Mouse (Mus musculus): Measurements from ENCODE around the gene Zmynd8. TPM values are rescaled to one million over a fixed set of nuclear protein-coding genes. Genes with fewer than 3 reads are reported as not detected.
"Not testable (repeated sequence)": the region's sequence is repeated elsewhere in the genome, so short reads cannot be mapped to it uniquely, and the experiment has no call there.

Gene Zmynd8
- polyA plus RNA-seq, 2 experiments from 2014 or later, result 41.1 to 48.5 TPM

DNA sequence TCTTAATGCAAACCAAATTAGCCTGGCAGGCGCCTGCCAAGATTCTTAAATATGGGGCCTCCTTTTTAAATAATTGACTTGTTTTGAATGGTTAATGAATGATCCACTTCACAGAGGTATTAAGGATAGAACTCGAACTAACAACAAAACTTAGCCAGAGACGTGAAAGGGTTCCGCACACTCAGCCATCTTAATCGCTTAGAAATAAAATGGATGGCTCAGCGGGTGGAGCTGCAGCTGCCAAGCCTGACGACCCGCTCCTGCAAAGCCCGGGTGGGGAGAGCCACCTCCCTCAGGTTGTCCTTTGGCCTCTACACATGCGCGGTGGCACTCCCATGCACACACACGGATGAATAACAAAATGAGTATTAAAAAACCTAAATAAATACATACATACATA, 70.0 kb downstream of the Zmynd8 start:
- ATAC-seq, result no peak

DNA sequence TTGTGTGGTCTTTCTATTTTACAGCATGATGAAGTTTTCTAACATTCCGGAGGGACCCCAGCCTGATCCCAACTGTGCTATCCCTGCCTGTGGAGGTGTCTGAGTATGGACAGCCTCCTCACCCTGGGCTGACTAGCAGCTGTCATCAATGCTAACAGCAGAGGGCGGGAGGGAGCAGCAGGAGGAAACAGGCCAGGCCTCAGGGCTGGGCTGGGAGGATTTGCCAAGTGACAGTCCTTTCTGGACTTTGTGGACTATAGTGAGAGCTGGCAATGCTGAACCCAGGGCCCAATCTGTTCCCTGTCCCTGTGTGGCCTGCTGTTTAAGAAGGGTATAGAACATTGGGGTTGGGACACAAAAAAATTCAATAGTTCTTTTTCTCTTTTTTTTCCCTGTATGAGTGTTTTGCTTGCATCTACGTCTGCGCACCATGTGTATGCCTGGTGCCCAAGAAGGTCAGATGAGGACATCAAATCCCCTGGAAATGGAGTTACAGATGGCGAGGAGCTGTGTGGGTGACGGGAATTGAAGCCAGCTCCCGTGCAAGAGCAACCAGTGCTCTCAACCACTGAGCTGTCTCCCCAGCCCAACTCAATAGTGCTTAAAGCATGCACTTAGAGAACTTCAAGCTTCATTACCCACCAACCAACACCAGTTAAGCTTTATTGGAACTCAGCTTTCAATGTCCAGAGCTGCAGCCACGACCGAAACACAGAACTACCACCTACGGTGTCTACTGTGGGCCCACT, 72.7 kb downstream of the Zmynd8 start:
- ATAC-seq, result no peak

DNA sequence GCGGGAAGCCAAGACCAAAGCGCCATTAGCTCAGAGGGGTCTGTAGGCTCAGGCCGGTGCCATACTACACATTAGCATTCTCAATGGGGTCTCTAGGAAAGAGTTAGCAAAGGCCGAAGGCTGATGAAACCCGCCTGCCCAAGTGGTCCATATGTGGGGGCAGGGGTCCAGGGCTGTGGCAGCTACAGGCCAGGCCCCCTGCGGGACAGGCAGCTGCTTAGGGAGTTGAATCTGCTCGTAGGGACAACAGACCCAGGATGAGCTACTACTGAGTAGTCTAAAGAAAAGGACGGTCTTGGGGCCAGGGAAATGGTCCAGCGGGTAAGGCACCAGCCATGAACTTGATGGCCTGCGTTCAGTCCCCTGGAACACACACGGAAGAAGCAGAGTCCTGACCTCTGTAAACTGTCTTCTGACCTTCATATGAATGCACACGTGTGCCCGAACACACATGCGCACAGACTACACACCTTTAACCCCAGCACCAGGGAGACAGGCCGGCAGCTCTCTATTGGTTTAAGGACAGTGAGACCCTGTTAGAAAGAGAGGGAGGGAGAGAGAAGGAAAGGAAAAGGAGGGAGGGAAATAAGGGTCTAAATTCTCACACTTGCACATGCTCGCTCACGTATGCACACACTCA, 73.4 kb downstream of the Zmynd8 start:
- no peak for ATAC-seq

DNA sequence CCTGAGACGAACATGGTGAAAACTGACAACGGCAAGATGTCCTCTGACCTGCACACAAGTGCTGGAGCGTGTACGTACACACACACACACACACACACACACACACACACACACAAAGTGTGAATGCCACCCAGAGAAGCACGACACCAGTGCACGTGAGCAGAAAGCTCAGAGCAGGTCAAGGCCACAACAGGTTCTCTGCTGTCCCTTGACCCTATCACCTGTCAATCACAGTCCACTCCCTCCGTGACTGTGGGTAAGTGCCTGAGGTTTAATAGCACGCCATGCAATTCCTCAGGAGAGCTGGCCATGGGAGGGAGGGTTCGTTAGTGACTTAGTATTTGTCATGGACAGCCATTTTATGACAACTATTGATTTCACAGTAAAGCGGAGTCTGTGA, 74.0 kb downstream of the Zmynd8 start:
- ATAC-seq, result no peak

DNA sequence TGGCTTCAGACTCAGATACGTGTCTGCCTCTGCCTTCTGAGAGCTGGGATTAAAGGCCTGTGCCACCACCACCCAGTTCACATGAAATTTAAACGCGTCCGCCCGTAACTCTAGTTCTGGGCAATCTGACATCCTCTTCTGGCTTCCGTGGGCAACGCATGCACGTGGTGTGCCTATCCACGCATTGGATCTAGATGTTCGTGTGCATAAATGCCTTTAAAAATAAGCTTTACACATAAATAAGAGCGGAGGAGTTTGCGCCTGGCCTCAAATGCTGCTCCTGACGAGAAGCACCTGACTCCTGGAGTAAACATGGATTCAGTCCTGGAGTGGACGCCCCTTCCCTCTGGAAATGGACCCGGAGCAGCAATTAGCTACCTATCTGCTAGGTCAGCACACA, 76.3 kb downstream of the Zmynd8 start:
- ATAC-seq, result no peak

DNA sequence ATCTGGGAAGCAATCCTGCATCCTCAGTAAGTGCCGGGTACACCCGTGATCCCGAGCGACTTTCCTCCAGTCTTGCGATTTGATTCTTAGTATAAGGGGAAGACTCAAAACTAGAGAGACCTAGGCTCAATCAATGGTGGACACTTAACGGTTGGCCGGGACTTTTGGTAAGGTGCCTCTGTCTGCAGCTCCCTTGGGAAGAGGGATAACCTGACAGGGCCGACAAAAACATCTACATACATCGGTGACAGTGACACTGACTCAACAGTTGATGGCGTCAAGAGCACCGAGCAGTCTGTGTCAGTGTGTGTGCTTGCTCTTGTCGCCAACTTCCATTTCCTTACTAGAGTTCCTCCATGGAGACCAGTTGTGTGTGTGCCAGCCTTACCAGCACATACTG, 77.1 kb downstream of the Zmynd8 start:
- no peak for ATAC-seq

DNA sequence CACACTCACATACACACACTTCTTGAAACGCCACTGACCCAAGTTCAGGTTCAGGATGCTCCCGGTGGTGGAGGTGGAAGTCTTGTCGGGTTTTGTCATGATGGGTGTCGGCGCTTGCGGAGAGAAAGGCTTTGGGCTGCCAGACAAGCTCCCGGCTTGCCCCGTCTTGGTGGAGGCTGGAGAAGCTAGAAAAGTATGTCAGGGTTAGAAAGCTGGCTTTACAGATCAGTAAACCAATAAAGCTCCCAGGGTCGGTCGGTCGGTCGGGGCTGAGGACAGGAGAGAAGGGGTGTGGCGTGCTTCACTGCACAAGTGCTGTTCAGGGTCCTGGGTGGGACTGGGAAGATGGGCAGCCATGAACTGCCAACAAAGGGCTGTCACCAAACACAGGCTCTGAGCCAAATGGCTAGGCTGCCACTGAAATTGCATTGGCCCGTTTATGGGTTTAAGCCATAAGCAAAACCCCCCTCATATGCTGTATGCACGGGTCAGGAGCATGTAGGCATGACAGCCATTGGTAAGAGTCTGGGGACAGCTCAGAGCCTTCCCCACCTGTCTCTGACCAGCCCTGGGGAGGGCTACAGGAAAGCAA, 78.2 kb downstream of the Zmynd8 start:
- no peak for ATAC-seq

DNA sequence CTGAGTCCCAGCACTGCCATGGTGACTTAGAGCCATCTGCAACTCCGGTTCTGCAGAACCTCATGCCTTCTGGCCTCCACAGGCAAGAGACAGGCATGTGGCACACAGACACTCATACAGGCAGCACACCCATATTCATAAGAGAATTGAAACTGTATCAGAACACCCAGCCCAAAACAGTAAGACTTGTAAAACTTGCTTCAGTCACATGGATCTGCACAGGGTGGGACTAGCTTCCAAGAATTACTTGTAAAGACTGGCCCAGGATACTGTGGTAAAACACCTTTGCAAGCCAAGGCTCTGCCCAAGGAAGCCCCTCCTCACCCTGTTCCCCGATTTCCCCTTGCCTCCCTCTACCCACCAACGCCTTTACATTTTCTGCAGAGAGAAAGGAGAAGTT, 78.7 kb downstream of the Zmynd8 start:
- ATAC-seq, result no peak

DNA sequence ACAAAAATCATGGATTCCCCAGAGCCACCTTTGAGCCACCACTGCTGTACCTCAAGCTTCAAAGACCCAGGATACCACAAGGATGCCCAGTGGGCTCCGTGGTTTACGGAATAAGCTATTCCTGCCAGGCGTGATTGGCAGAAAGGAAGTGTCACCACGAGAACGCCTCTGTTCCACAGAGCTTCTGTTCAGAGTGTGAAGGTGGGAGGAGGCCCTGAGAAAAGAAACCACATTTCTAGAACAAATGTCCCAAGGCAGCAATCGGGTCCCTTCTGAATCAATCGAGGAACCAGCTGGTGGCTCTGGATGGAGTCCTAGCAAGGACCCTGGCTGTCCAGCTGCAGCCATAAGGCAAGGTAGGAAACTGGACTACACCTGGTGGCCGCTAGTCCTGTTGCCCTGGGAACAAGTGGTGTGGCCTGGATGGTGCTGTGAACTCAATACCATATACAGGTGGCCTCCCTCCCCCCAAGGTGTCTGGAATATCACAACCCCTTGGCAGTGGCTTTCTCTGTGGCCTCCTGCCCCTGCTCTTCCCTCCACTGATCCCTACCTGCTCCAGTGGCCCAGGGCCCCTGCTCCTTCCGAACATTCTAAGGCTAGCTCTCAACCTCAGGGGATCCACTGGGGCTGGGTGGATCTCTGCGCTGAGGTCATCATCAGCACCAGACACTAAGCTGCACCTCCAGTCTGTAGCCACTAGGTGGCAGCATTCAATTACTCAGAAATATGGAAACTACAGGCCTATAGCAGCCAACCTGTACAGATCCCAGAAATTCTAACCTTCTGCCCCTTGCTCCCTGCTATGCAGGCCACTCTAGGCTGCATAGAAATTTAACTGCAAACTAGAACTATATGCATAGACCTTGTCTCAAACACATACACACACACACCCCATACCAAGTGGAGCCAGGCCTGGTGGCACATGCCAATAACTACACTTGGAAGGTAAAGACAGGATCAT, 79.5 kb downstream of the Zmynd8 start:
- peak; percentile 66 for ATAC-seq

DNA sequence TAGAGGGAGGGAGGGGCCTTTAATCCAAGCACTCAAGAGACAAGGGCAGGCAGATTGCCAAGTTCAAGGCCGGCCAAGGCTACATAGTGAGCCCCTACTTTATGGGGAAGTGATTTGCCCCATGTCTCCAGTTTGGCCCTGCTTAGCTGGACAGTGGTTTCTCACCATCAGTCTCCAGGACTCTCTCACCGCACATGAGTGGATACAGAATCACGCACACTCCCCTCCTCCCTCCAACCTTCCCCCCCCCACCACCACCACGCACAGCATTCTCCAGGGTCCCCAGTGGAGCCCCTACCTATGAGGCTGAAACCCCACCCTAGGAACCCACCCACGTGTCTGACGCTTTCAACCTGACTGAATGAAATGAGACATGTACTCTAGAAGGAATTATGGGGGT, 80.2 kb downstream of the Zmynd8 start:
- ATAC-seq, result no peak

DNA sequence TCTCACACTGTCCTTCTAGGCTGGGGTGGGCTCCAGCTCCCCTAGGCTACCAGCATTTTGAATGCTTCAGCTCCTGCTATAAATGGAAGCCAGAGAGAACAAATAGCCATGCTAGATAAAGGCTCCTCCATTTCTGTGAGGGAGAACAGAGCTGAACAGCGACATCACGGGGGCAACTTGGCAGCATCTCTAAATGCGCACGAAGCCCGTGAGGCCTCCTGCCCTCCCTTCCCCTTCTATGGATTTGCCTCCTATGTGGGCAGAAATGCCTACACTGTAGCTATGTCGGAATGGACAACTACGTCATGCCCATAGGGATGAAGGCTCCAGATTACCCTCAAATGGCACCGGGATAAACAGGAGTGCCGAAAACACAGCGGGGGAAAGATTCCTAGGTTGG, 81.4 kb downstream of the Zmynd8 start:
- ATAC-seq, result no peak

DNA sequence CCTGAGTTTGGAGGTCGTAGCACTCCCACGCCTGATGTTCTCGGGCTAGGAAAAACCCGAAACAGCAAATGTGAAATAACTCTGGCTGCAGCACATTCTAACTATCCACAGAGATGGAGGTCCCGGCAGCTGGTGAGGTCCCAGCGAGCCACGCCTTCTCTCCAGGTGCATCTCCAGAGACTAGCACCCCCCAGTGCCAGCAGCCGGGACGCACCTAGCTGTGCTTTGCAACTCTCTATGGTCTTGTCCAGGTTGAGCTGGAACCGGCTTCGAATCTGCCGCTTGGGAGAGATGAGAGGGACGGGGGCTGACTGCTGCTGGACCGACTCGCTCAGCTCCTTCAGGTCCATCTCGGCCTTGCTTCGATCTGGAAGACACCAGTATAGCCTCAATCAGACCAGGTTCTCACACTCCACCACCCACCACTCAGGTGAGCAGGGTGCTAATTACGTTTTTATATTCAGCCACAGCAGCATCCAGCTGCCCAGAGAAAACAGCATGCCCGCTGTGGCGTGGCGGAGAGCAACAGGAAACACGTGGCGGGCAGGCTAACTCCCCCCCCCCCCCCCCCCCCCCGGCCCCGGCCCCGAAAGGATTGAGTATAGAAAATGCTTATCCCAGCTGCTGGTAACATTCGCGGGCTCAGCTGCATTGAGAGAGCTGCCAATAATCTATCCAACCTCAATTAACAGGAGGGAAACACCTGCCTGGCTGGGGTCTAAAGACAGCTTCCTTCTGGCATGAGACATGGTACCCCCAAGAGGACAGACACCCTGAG, 83.5 kb downstream of the Zmynd8 start:
- no peak for ATAC-seq

DNA sequence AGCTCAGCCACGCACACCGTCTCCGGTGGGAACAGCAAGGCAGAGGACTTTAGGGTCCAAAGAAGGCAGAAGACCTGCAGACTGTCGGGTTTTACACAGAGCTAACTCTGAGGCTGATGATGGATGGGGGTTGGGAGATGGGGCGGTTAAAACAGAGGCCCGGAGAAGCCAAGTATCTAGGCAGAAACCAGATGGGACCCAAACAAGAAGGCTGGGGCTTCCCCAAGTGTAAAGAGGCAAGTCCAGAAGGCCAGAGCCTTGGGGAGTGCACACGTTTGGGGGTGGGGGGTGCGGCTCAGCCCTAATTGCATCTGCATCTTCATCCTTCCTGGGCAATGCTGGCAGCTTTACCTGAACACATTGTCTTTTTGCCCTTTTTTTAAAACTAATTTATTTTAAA, 85.9 kb downstream of the Zmynd8 start:
- no peak for ATAC-seq

DNA sequence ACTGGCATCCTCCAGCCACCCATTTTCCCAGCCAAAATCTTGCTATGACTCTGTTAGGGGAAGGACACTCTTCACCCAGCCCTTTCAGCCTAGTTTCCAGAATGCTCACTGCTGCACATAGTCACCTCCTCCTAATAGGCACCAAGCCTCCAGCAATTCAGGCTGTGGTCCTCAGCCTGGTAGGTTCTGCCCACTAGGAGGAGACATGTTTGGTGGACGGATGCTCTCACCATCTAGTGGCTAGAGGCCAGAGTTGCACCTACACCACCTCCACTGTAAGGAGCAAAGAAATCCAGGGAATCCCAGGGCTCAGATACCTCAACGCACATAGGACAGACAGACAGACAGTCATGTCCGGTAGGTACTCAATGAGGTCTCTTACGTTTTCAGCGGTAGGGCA, 87.3 kb downstream of the Zmynd8 start:
- ATAC-seq, result no peak

DNA sequence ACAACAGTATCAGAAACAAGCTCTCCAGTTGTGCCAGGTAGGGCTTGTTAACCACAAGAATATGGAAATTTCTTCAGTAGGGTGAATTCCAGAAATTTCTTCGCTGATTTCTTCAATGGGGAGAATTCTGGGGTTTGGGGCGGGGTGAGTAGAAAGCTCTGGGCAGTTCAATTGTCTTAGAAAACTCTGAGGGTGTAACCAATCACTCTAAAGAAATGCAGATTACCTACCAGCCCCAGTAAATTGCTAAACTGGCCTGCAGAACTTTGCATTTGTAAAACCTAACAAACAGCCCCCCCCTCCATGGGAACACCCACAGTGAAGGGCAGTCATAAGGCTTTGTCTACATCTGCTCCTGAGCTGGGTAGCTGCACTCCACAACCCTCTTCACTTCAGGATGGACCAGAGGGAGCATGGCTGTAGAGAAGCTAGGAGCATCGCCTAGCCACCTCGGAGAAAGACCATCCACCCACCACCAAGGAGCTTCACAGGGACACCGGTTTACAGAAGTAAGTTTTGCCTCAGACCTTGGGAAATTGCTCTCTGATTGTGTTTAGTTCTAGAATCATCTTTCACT, 88.8 kb downstream of the Zmynd8 start:
- ATAC-seq, result no peak

DNA sequence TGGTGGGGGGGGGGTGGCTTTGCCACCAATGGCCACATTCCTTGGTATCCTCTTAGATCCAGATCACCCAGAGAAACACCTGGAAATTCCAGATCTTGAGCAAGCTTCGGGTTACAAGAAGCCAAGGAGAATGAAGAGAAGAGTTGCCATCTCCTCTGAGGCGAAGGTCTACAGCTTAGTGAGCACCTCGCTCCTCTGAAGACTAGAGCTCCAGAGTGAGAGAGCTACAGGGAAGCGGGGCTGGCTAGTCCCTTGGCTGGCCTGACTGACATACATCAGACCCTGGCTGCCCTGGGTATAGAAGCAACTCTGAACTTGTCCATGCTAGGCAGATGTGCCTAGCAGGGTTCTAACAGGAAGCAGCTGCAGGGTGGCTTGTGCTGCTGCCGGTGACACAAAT, 89.7 kb downstream of the Zmynd8 start:
- no peak for ATAC-seq

DNA sequence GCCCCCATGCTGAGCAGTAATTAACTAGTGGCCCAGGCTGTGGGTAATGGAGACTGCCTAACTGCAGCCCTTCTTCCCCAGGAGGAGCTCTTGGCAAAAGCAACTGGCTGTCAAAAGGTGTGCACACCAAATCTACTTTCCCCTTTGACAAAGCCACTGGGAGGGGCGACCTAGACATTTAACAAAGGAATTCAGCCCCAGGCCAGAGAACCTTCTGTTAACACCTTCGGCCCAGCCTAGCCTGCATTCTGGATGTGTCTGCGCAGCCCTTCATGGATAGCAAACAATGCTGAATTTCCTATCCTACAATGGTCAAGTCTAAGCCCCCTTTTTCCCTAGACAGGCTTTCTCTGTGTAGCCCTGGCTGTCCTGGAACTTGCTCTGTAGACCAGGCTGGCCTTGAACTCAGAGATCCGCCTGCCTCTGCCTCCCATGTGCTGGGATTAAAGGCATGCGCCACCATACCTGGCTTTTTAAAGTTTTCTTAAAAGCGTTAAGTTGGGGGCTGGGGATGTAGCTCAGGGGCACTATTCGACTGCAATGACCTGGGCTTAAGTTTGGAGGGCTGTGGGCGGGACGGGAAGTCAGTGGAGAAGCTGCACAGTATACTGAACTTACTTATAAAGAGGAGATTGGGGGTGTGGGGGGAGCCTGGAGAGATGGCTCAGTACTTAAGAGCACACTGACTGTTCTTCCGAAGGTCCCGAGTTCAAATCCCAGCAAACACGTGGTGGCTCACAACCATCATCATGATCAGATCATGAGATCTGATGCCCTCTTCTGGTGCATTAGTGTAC, 90.4 kb downstream of the Zmynd8 start:
- ATAC-seq, result no peak

DNA sequence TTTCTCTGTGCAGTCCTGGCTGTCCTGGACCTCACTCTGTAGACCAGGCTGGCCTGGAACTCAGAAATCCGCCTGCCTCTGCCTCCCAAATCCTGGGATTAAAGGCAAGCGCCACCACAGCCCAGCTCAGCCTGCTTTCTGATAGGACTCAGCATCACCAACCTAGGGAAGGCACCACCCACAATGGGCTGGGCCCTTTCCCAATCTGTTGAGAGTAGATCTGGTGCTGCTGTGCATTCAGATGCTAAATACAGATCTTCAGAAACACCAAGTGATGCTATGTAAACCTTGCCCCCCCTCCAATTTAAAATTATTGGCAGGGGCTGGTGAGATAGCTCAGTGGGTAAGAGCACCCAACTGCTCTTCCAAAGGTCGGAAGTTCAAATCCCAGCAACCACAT, 98.6 kb downstream of the Zmynd8 start:
- ATAC-seq, result not testable (repeated sequence)

DNA sequence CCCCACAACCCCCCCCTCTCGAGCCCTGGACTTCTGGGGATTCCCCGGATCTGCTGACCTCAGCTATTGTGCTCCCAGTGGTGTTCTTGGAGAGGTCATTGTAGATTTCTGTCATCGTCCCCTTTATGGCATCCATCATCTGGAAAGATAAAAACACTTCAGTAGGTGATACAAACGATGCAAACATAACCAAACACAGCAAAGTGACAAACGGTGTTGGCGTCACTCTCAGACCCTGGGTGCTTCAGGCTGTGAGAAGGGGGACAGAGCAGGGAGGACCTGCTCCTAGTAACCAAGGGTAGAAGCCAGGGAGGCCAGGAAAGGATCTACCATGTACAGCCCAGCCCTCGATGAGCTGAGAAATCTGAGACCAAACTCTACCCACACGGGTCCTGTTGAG, 100.9 kb downstream of the Zmynd8 start:
- no peak for ATAC-seq

DNA sequence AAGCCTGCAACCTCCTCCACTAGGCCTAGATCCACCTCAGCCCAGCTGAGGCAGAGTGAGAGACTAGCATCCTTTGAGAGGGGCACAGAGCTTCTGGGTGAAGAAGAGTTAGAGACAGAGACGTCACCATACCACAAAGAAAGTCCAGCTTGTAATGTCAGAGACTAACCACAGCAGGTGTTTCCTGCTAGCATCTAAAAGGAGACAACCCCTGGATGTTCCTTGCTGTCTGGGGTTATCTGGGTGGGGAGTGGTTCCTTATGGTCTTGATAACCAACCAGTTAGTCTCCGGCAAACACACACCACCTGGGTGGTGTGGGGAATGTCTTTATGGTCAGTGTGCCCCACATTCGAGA, 105.6 kb downstream of the Zmynd8 start:
- ATAC-seq, result peak; percentile 86

All from activated CD4-positive, CD25-positive, alpha-beta regulatory T cell, adult 4 months (primary cell).